Mouse (Mus musculus) c-Kit-positive CD71-negative TER-119-negative erythroid progenitor cells, embryonic 14.5 days (primary cell): Measurements from ENCODE around the gene Rer1.
A peak's percentile ranks its signal among the peaks of the same experiment; 100 is the strongest.
"Not testable (repeated sequence)": the region's sequence is repeated elsewhere in the genome, so short reads cannot be mapped to it uniquely, and the experiment has no call there.

Experiments used
- DNase-seq: peaks from one replicate; pipeline ENCODE4 v3.0.0-alpha.2; 2013; ENCODE audit warnings: low read depth

The Rer1 gene

GRCm38 (mm10) chr4:155113766-155114410 is 27.7 kb upstream of the Rer1 start:
- DNase-seq, result no peak

DNA sequence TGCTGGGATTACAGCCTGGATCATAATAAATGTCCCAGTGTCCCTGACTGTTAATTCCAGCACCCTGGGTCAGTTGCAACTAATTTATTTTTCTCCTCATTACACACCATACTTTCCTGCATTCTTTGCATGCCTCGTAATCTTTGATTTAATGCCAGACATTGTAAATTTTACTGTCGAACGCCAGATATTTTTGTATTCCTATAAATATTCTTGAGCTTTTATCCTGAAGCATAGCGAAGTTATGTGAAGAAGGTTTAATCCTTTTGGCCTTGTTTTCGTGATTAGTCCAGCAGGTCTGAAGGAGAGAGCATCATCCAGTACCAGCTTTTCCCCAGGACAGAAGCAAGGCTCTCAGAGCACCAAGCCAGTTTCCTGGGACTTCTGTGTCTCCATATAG is 23.3 kb upstream of the Rer1 start:
- no peak for DNase-seq

DNA sequence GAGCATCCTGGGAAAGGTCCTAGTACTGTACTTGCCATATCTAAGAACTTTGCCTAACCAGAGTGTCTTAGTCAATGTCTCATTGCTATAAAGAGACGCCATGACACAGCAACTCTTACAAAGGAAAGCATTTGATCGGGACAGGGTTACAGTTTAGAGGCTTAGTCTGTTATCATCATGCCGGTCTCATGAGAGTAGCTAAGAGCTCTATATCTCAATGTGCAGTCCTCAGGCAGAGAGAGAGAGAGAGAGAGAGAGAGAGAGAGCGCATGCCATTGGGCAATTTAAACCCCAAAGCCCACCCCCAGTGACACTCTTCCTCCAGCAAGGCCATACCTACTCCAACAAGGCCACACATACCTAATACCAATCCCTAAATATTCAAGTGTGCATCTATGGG is 21.7 kb upstream of the Rer1 start:
- no peak for DNase-seq

DNA sequence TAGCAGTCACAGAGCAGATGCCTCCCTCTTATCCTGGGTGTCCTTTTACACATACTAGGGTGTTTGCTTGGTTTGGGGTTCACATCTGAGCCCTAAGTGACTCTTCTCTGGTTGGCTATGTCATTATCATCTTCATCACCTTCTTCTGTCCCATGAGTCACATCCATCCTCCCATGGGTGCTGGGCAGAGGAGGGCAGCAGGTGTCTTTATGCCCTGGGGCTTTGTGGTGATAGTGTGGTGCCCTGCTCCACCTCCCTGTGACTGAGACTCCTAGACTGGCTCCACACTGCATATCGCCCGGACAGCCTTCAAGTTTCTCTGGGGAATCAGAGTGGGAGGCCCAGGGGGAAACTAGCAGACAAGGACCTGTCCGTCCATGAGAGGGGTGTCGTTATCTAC is 12.4 kb upstream of the Rer1 start:
- DNase-seq, result no peak

DNA sequence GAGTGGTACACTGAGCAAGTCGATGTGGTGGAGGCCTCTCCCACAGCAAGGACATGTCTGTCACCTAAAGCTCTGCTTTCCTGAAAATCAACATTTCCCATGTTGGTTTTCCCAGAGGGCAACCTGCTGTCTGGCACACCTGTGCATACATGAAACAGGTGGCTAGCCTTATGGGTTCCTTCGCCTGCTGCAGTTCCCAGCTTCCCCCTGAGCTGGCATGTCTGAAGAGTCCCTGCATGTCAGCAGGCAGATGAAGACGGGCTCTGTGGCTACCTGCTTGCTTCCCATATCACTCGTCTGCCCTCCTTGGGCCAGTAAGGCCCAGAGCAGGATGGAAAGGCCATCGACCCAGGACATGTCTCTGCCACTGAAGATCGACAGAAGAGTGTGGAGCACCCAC is 11.3 kb upstream of the Rer1 start:
- no peak for DNase-seq

DNA sequence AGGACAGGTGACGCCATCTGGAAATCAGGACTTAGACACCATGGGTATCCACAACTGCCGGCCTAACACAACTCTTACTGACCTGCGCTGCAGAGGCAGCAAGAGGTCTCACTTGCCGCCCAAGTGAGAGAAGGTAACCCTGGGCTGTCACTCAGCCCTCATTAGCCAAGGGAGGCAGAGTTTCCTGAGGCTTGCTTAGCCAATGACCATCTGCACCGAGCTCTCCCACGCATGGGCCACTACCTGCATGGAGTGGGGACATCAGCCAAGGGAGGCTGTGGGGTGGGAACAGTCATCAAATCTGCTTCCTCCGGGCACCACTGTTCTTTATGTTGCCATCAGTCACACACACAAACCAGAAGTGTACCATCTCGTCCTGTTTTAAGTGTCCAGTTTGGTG is 9.8 kb upstream of the Rer1 start:
- no peak for DNase-seq

- peak; percentile 78 for DNase-seq
Measured at GRCm38 (mm10) chr4:155095238-155095900, 9.2 kb upstream of the Rer1 start.

DNA sequence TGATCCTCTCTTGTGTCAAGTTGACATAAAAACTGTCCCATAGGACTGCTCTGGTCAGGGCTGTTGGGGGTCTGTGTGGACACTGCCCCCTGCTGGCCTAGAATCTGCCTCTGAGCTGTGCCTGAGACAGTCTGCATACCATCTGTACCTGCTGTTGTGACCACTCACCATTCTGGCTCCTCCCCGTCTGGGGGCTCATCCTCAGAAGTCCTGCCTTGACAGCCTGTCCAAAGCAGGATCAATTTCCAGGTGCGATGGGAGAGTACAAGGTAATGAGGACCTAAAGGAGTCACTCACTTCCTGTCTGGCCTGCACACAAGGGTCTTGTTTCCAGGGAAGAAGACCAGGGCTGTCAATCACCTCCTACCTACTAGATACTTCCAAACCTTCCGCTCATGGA is 8.4 kb upstream of the Rer1 start:
- DNase-seq, result peak; percentile 45

DNA sequence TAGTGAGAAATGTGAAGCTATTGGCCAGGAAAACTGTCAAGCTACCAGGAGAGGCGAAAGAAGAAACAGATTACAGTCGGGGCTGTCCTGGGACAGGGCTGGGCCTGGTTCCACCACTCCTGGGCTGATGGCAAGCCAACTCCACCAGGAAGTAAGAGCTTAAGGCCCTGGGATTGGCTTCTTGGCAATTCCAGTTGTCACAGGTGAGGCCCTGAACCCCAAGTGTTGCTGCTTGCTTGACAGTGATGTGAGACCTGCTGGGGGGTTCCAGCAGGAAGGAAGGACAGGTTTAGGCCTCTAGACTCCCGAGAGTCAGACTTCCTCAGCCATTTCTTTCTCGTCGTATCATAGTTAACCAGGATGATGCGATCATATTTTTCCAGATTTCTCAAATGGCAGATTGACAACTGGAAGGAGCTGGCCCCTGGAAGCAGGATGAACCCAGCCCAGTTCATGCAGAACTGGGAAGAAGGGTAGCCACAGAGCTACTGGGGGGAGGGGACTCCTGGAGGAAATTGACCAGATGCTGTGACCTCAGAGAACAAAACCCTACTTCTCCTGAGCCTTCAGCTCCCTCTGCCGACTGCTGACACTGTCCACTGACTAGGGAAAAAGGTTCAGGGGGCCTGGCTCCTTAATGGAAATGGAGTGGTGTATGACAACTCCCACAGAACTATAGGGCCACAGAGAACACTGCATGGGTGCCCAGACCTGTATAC is 7.4 kb upstream of the Rer1 start:
- DNase-seq, result no peak

GRCm38 (mm10) chr4:155092718-155093430 is 6.7 kb upstream of the Rer1 start:
- no peak for DNase-seq

DNA sequence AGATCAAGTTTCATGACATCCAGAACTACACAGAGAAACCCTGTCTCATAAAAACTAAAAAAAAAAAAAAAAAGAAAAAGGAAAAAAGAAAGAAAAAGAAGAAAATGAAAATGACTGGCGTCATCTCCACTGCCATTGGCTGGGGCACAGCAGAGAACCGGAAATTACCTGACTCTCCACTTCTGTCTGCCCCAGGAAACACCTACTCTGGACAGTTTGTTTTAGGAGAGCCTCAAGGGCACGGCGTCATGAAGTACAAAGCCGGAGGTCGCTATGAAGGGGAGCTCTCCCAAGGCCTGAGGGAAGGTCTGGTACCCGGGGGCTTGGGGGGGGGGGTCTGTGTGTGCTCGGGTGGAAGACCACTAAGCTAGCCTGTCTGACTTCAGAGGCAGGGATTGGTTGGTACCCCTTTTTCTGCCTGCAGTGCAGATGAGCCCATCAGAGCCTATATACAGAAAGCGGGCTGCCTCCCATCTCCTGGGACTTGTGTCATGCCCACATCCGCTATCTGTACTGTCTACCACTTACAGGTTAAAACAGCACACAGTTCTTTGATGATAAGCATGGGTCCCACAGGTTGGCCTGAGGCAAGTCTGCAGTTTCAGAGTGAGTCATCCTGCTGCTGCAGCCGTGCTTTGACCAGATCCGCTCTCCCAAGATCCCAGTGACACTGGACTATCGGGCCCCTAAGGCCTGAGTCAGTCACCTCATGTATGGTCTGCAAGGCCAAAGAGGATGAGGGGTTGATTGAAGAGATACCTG is 4.7 kb upstream of the Rer1 start:
- no peak for DNase-seq

DNA sequence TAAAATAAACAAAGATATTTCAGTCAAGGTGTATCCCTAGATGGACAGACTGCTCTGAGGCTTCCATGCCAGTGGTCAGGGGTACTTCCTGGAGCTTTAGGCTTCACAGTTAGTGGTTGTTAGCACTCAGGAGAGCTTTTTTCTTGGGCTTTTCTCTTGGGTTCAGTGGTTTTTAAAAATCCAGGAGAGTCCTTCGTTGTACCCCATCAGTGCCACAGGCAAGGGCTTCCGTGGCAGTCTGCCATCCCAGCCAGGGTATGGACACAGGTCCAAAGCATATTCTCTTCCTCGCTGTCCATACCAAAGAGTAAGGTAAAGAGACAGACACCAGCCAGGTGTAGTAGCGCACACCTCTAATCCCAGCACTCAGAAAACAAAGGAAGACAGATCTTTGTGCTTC is 4.0 kb upstream of the Rer1 start:
- no peak for DNase-seq

GRCm38 (mm10) chr4:155089241-155089640 is 3.1 kb upstream of the Rer1 start:
- DNase-seq, result no peak

DNA sequence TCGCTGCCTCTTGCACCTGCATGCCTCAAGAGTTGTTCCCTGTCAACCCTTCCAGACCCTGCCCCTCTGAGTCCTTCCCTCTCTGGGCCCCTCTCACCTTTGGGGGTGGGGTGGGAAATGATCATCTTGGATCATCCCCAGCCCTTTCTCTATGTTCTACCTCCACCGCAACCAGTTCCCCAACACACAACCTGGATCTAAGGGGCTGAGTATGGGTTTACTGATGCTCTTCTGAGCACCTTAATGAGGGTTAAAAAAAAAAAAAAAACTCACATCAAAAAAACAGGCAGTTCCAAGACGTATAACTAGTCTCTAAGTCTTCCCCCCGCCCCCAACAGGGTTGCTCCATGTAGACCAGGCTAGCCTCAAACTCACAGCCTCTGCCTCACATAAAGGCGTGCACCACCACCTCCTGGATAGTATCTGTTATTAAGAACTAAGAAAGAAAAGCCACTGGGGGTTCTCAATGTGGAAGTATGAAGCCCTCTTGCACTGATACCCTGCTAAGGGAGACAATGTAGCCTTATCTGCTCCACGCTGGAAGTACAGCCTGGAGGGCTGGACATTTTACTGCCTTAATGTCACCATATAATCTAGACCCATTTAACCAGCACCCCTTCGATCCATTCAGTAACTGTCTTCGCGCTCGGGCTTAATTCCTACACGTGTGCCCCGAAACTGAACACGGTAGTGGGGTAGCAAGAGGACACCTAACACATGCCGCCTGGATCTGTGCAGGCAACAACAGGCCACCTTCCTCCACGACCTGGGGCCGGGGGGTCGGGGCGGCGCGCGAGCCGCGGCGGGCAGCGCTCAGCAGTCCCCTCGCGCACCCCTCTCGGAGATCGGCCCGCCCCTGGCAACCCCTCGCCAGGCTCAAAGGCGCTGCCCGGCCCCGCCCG is 725 bp downstream of the Rer1 start:
- DNase-seq, result no peak

- DNase-seq, result no peak
Measured at GRCm38 (mm10) chr4:155084351-155084750, 1.8 kb downstream of the Rer1 start.

DNA sequence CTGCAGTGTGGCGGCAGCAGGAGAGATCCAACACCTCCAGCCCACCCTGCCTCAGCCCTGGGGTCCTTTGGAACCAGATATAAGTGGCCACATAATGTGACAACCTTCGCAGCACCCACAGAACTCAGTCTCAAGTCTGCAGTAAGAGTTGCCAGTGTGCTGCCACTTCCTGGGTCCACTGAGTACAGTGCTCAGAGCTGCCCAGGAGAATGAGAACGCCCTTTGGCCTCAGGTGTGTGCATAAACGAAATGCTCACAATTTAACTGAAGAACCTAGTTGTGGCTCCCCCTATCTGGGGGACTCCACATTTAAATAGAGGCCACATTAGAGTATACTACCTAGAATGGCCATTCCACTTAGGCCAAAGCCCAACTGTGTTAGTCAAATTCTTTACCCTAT is 2.6 kb downstream of the Rer1 start:
- no peak for DNase-seq

DNA sequence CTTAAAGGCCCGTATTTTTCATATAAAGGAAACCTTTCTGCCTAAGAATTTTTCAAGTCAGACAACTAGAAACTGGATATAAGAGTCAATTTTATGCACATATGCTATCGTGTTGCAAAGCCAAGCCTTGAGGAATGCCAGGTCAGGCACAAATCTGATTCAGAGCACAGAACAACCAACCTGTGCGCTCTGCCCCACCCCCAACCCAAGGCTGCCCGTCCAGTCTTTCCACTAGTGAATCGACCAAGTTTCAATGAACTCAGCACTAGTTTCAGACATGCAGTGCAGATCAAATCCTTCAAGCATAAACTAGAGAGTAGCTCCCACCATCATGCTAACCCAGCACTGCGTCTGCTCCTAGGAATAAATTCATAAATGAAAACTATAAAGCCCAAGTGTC is 6.5 kb downstream of the Rer1 start:
- no peak for DNase-seq

DNA sequence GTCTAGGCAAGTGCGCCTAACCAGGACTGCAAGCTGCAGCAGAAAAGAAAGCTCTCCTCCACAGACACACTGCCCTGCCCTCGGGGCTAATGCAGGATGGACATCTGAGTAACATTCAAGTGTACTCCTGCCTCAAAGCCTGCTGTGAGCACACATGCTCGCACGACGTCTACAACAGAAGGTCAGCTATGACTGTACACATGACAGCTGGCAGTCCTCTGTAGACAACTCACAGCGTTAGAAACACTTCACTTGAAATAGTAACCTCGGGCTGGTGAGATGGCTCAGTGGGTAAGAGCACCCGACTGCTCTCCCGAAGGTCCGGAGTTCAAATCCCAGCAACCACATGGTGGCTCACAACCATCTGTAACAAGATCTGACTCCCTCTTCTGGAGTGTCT is 7.4 kb downstream of the Rer1 start:
- not testable (repeated sequence) for DNase-seq

DNA sequence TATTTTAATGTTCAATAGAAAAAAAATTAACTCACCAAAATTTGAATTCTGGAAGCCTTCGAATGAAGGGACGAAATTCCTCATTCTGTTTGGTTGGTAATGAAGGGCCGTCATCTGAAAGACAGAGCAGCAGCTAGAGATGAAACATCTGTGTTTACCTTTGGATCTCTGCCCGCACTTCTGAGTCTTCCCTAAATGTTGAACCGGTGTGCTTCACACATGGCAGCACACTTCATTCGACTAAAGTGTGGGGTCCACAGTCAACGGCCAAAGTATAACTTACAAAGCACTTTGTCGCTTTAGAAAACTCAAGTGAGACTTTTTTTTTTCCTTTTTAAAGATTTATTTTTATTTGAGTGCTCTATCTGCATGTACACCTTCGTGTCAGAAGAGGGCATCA is 9.5 kb downstream of the Rer1 start:
- no peak for DNase-seq

GRCm38 (mm10) chr4:155075813-155076212 is 10.4 kb downstream of the Rer1 start:
- DNase-seq, result no peak

- DNase-seq, result no peak
Measured at GRCm38 (mm10) chr4:155075137-155075536, 11.0 kb downstream of the Rer1 start.
